Mouse (Mus musculus): ENCODE measurements at regions not wholly inside any gene's neighbourhood (a gene's known extent, or its start where the extent isn't known, plus 50 kb on each side); places are given as distances from the start of the nearest gene placed in this dataset.

- Histone ChIP-seq H3K9me3 (replicated peaks) (no peaks in the 10 kb centered on the region), H3K27ac (replicated peaks) (no peak overlapping the region), H3K36me3 (no peaks in the 10 kb centered on the region), H3K4me3 (replicated peaks) (no peak overlapping the region), H3K27me3 (replicated peaks) (no peaks in the 10 kb centered on the region), H3K4me1 (peaks cover 25% of the 10 kb centered on the region), H3K9ac (replicated peaks) (no peak overlapping the region), H3K4me2 (no peak overlapping the region)
- WGBS = 84% methylated on average over 9 of the region's 9 CpGs
- no peak for ATAC-seq (ENCODE audit: low FRiP score)
Measured at GRCm38 (mm10) chr2:92524346-92524905, 64.1 kb upstream of the Slc35c1 start.

DNA sequence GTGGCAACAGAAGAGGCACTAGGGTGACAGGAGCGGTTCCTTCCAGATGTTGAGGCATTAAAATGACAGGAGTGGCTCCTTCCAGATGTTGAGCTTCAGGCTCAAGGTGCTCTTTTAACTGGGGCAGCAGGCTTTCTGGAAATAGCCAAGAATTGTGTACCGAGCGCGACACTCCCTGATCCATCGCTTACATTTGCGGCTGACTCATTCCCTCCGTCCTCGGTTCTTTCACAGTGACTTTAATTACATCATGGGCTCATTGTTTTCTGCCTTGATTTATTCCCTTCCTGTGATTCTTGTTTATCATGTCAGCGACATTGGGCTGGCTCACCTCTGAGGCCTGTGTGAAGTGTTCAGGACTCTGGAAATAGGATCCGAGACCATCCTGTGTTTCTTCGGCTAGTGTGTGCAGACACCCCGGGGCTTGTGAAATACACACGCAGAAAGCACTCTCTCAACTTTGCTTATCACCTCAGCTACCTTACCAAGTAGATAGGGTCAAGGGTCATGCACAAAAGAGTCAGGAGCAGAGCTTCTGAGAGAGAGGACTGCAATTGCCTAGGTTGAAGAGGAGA lies 63.1 kb upstream of the Slc35c1 start:
- H3K4me3 ChIP-seq (replicated peaks) = no peak overlapping the region
- peaks cover 17% of the 10 kb centered on the region for H3K4me1 ChIP-seq
- no peak for ATAC-seq (ENCODE audit: low FRiP score)
- H3K4me2 ChIP-seq = no peak overlapping the region
- no peaks in the 10 kb centered on the region for H3K9me3 ChIP-seq (replicated peaks)
- no peak overlapping the region for H3K27ac ChIP-seq (replicated peaks)
- WGBS = 71% methylated on average over 13 of the region's 13 CpGs
- no peaks in the 10 kb centered on the region for H3K27me3 ChIP-seq (replicated peaks)
- no peaks in the 10 kb centered on the region for H3K36me3 ChIP-seq
- H3K9ac ChIP-seq (replicated peaks) = no peak overlapping the region

GRCm38 (mm10) chr2:92521527-92521926 lies 61.2 kb upstream of the Slc35c1 start:
- H3K4me2 ChIP-seq = no peak overlapping the region
- H3K9me3 ChIP-seq (replicated peaks) = no peaks in the 10 kb centered on the region
- H3K36me3 ChIP-seq = no peaks in the 10 kb centered on the region
- peaks cover 12% of the 10 kb centered on the region for H3K4me1 ChIP-seq
- no peak for ATAC-seq (ENCODE audit: low FRiP score)
- no peak overlapping the region for H3K27ac ChIP-seq (replicated peaks)
- no peak overlapping the region for H3K4me3 ChIP-seq (replicated peaks)
- no peak overlapping the region for H3K9ac ChIP-seq (replicated peaks)
- H3K27me3 ChIP-seq (replicated peaks) = no peaks in the 10 kb centered on the region
- 87% methylated on average over 8 of the region's 8 CpGs for WGBS

GRCm38 (mm10) chr2:92519396-92519795 lies 59.1 kb upstream of the Slc35c1 start:
- ATAC-seq (ENCODE audit: low FRiP score) = no peak
- H3K9ac ChIP-seq (replicated peaks) = no peak overlapping the region

DNA sequence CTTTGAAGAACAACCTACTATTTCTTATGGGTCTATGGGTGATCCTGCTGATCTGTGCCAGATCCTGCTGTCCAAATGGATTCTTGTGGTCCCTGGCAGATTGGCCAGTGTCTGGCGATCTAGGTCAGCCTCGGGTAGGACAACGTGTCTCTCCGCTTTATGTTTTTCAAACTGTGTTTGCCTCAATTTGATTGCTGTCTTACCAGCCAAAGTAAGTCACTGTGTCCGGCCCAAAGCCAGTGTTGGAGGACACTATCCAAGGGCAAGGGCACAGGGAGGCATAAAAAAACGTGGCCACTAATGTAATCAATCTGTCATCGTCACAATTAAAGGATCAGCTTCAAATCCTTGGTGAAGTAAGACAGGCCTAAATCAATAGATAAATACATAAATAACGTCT lies 58.6 kb upstream of the Slc35c1 start:
- no peak overlapping the region for H3K4me3 ChIP-seq (replicated peaks)
- H3K4me1 ChIP-seq = no peaks in the 10 kb centered on the region
- no peak overlapping the region for H3K27ac ChIP-seq (replicated peaks)
- ATAC-seq (ENCODE audit: low FRiP score) = no peak
- no peaks in the 10 kb centered on the region for H3K36me3 ChIP-seq
- H3K27me3 ChIP-seq (replicated peaks) = no peaks in the 10 kb centered on the region
- H3K9me3 ChIP-seq (replicated peaks) = no peaks in the 10 kb centered on the region
- 85% methylated on average over 8 of the region's 8 CpGs for WGBS
- no peak overlapping the region for H3K9ac ChIP-seq (replicated peaks)
- H3K4me2 ChIP-seq = no peak overlapping the region

More at GRCm38 (mm10) chr2:92519396-92519795, 59.1 kb upstream of the Slc35c1 start:
- Histone ChIP-seq H3K27me3 (replicated peaks) (no peaks in the 10 kb centered on the region), H3K36me3 (no peaks in the 10 kb centered on the region), H3K4me1 (no peaks in the 10 kb centered on the region), H3K4me3 (replicated peaks) (no peak overlapping the region), H3K9me3 (replicated peaks) (no peaks in the 10 kb centered on the region), H3K4me2 (no peak overlapping the region), H3K27ac (replicated peaks) (no peak overlapping the region)
- WGBS = 84% methylated on average over 8 of the region's 8 CpGs

- H3K36me3 ChIP-seq = no peaks in the 10 kb centered on the region
- no peaks in the 10 kb centered on the region for H3K9me3 ChIP-seq (replicated peaks)
- H3K9ac ChIP-seq (replicated peaks) = no peak overlapping the region
- H3K4me1 ChIP-seq = no peaks in the 10 kb centered on the region
- H3K4me3 ChIP-seq (replicated peaks) = no peak overlapping the region
- ATAC-seq (ENCODE audit: low FRiP score) = no peak
- H3K27ac ChIP-seq (replicated peaks) = no peak overlapping the region
- 58% methylated on average over 6 of the region's 6 CpGs for WGBS
- H3K27me3 ChIP-seq (replicated peaks) = no peaks in the 10 kb centered on the region
- H3K4me2 ChIP-seq = no peak overlapping the region
Measured at GRCm38 (mm10) chr2:92514961-92515360, 54.6 kb upstream of the Slc35c1 start.

- H3K27me3 ChIP-seq (replicated peaks) = no peaks in the 10 kb centered on the region
Measured at GRCm38 (mm10) chr2:92511771-92512744, 51.7 kb upstream of the Slc35c1 start.

More at GRCm38 (mm10) chr2:92511771-92512744, 51.7 kb upstream of the Slc35c1 start:
- no peak for ATAC-seq (ENCODE audit: low FRiP score)
- H3K4me1 ChIP-seq = no peaks in the 10 kb centered on the region
- no peak overlapping the region for H3K4me3 ChIP-seq (replicated peaks)
- no peaks in the 10 kb centered on the region for H3K36me3 ChIP-seq
- no peak overlapping the region for H3K27ac ChIP-seq (replicated peaks)
- no peak overlapping the region for H3K9ac ChIP-seq (replicated peaks)
- no peak overlapping the region for H3K4me2 ChIP-seq
- 75% methylated on average over 6 of the region's 6 CpGs for WGBS
- no peaks in the 10 kb centered on the region for H3K9me3 ChIP-seq (replicated peaks)

Measured in neural tube, embryonic 15.5 days (tissue).